Mouse (Mus musculus) monocyte, adult 5-6 weeks (primary cell): ENCODE results near the gene 2410015M20Rik. TPM values are rescaled to one million over a fixed set of nuclear protein-coding genes. Genes with fewer than 3 reads are reported as not detected.
"Not testable (repeated sequence)": the region's sequence is repeated elsewhere in the genome, so short reads cannot be mapped to it uniquely, and the experiment has no call there.

Experiments
- ATAC-seq: fragments of 153-309, 156-312 bp; replicated peaks from 2 replicates; pipeline ENCODE4 v1.8.0; 2017; ENCODE audit warnings: mild to moderate bottlenecking; ENCODE audit not compliant: low TSS enrichment, insufficient number of reproducible peaks, severe bottlenecking, poor library complexity, low FRiP score
- total RNA-seq: library from RNA; stranded (forward); fragments of 200-1000, 200-491, 200-594 nt; gene quantifications from 3 replicates; pipeline ENCODE4 v1.2.3, GENCODE M21; 2017

2410015M20Rik gene
- total RNA-seq, result 37.8 to 85.8 TPM (median 43.7 TPM) in 3 replicates

DNA sequence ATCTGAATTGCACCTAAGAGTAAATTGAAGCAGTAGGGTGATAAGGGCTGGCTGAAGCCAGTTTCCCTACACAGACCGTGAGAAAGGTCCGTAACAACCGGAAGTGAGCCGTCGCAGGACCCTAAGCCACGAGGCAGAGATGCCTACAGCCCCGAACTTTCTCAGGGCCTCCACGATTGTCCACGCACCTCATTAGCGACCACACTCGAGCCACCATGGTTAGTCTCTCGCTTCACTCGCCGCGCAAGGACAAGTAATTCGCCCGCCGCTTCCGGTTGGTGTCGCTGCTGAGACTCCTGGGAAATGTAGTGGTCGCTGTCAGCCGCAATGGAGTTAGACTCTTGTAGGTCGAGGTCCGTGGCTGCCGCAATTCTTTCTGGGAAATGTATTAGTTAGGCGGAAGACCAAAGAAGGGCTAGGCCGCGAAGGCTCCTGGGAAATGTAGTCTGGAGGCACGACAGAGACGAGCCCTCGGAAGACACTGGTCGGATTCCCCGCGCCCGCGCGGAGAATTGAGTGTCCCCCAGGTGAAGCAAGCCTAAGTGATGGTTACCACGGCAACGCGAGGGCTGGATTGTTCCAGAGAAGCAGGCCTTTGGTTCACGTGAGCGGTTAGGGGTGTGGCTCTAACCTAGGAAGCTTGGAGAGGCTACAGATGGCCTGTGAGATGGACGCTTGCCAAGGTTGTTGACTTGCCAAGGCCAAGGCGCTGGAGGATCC is at the start of gene 2410015M20Rik:
2410015M20Rik (minus strand) TSS at position 320 of the 720 bp plus-strand sequence.
- ATAC-seq, result peak; percentile 81

- no peak for ATAC-seq
Observed at GRCm38 (mm10) chr17:56656171-56656570, 46.6 kb upstream of the 2410015M20Rik start.

DNA sequence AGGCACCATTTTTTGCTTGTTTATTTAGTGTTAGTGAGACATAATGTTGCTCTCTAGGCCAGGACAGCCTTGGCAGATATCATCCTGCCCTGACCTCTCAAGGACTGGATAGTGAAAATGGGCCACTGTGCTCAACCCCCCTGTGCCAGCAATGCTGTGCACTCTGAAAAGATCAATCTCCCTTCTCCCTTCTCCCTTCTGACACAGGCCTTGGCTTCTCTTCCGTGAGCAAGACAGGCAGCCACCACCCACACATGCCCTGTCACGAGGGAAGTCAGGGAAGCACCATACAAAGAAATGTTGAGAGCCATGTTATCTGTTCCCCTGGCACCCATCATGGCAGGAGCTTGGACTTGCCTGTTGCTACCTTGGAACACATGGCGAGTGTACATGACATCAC is 45.7 kb upstream of the 2410015M20Rik start:
- no peak for ATAC-seq

DNA sequence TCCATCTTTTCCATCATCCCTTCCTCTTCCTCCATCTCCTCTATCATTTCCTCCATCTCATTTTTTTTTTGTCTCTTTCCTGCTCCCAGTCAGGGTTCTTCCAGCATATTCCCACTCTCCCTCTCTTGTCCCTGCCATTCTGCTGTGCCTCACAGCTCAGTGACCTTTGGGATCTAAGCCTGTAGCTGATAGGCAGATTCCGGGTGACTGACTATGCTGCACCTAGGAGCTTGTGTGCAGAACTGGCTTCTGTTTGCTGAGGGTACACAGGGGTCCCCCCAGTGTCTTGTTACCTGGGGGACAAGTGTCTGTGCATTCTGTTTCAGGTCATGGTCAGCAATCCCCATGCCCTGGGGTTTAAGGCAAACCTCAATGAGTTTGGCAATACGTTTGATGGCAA is 45.2 kb upstream of the 2410015M20Rik start:
- ATAC-seq, result no peak

DNA sequence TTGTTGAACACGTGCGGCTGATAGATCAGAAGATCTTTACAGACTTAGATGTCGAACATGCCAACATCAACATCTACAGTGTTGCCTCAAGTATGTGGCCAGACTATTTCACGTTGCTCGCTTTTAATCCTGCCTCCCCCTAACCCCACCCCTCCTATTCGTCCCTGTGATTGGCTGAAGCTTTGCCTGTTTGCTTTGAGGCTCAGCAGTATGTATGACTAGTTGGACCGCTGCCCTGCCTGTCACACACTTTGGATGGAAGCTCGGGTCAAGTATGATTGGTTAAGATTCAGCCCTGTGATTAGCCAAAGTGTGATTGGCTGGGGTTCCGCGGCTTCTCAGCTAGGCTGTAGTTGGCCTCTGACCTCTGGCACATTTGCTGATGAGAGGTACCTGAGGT is 42.2 kb upstream of the 2410015M20Rik start:
- no peak for ATAC-seq

DNA sequence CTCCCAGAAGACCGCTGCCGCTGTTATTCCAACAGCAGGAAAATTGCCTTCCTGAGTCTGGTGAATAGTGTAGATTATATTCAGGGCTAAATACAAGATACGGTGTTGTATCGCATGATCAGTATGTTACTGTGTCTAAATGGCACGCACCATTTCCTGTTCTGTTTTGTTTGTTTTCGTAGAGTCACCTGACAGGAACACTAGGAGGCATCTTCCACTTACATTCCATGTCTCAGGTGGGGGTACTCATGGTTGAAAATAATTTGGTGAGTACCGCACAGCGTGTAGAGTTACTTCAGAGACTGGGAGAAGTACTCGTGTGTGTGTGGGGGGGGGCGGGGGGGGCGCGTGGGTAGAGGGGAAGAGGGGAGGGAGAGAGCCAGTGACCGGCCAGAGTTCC is 38.0 kb upstream of the 2410015M20Rik start:
- no peak for ATAC-seq

GRCm38 (mm10) chr17:56643237-56643636 is 33.7 kb upstream of the 2410015M20Rik start:
- no peak for ATAC-seq

GRCm38 (mm10) chr17:56634023-56634422 is 24.5 kb upstream of the 2410015M20Rik start:
- no peak for ATAC-seq

- no peak for ATAC-seq
Observed at GRCm38 (mm10) chr17:56631807-56632206, 22.2 kb upstream of the 2410015M20Rik start.

DNA sequence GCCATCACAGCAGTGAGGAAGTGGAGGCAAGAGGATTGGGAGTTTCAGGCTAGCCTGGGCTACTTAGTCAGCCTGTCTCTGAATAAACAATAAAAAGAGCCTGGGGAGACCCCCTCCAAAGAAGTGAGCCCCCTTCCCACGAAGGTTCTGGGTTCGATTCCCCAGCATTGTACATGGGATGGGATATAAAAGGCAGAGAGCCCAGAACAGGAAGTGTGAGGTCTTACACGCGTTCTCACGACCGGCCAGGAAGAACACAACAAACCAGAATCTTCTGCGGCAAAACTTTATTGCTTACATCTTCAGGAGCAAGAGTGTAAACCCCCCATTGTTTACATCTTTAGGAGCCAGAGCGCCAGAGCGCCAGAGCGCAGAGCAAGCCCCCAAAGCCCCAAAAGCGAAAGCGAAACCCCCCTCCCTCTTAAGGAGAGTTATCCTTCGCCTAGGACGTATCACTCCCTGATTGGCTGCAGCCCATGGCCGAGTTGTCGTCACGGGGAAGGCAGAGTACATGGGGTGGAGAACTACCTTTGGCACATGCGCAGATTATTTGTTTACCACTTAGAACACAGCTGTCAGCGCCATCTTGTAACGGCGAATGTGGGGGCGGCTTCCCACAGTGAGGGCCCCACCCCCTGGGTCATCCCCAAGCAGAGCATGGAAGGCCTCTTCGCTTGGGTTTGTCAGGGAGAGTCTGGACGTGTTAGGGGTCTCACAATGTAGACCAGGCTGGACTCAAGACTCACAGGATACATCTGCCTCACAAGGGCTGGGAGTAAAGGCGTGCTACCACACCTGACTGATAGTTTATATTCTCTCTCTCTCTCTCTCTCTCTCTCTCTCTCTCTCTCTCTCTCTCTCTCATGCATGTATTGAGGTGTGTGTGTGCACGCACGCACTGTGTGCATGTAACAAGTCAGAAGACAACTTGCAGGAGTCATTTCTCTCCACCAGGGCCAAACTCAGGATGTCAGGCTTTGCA is 20.5 kb upstream of the 2410015M20Rik start:
- not testable (repeated sequence) for ATAC-seq

DNA sequence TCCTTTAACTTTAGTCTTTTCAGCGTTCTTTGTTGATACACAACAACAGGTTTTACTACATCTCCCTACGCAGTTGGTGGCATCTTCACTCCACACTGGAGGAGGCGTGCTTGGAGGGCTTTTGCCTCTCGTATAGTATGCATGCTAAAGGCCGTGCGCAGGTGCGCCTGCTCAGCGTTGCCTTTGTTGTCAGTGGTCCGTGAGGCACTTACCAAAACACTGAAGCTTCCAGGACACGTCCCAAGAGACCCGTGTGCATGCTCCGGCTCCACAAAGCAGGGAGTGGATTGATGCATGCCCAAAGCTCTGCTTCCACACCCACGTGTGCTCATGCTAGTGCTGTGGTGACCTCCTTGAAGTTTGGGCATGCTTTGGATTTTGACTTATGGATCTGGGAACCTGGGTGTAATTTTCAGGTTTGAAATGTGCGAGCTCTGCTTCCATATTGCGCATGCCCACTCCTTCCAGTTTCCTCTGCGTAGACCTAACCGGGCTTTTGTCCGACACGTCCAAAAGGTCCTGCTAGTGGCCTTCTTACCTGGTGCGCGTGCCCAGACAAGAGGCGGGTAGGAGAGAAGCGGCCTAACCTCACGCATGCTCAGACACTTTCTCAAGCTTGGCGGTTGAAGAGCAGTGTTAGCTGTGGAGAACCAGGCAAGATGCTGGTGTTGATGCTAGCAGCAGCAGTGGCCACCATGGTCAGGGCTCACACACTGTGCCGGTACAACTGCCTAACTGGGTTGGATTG is 18.1 kb upstream of the 2410015M20Rik start, which contains the start of gene Catsperd:
Catsperd (plus strand) TSS at position 614 of the 748 bp plus-strand sequence.
- ATAC-seq, result no peak

DNA sequence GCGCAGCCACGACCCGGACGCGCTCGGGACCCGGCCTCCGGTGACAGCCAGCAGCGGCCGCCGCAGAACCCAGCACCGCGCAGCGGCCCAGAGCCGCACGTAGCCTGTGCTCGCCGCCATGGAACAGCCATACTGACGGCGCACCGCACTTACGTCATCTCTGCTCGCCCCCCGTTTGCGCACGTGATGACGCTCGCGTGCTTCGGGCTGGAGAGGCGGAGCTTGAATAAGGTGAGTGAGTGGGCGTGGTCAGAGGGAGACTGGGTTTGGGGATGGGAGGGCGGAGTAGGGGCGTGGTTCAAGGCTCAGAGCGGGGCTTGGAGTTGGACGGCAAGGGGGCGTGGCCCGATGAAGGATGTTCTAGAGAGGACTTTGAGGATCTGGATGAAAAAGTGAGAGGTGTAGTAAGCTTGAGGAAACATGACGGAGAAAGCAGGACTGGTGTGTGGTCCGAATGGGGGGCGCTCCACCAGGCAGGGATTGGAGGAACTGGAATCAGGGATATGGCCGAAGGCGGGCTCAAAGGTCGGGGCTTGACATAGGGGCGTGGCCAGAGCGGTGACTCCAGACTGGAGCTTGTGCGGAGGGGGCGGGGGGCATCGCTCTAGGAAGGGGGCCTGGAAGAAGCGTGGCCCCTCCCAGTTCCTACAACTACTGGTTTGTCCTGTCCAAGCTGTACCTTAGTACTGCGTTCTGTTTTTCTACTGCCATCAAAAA is 17.3 kb upstream of the 2410015M20Rik start, which contains the start of gene Lonp1:
Lonp1 (minus strand) TSS at position 134 of the 717 bp plus-strand sequence.
- ATAC-seq, result peak; percentile 91

GRCm38 (mm10) chr17:56626260-56626659 is 16.7 kb upstream of the 2410015M20Rik start:
- ATAC-seq, result no peak

GRCm38 (mm10) chr17:56625495-56625894 is 15.9 kb upstream of the 2410015M20Rik start:
- no peak for ATAC-seq

GRCm38 (mm10) chr17:56617628-56618027 is 8.1 kb upstream of the 2410015M20Rik start:
- no peak for ATAC-seq

GRCm38 (mm10) chr17:56616725-56617124 is 7.2 kb upstream of the 2410015M20Rik start:
- no peak for ATAC-seq

GRCm38 (mm10) chr17:56615792-56616191 is 6.2 kb upstream of the 2410015M20Rik start:
- no peak for ATAC-seq

- ATAC-seq, result no peak
Observed at GRCm38 (mm10) chr17:56615136-56615784, 5.7 kb upstream of the 2410015M20Rik start.
